16 mouse cellular contexts compared by ENCODE assay signal in the genomic region with DNA sequence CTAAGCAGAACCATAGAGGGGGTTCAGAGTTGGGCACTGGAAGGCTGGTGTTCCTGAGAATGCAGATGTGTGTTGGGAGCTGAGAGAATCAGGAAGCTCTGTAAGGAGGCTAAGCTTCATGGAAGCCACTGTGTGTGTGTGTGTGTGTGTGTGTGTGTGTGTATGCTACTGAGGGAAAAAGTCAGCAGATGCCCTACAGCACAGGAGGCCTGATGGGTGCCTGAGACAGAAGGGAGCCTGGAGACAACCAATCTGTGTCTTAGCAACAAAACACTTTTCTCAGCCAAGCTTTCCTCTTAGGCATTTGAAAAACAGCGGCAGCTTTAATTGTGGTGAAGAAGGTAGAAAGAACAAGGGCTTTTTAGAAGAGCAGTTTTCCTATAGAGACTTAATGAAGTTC. TPM values are rescaled to one million over a fixed set of nuclear protein-coding genes. Genes with fewer than 3 reads are reported as not detected.
DNase-seq lines count a peak whose midpoint lies in the region; ATAC-seq lines count a peak whose summit lies in the region.
"Had no signal": no experiment of that assay in that cellular context is flagged by ENCODE, and none has a peak within 500 bp of the region (broad histone marks: within the 10 kb centered on the region; RNA-seq: fewer than 3 reads in every experiment).

No protein-coding gene starts in this region.

- intact Hi-C loops in left cerebral cortex, postnatal 4 days (cut with DNase I) = no loop called here

- peak; percentile 22 for DNase-seq in left cerebral cortex, postnatal 4 days
- DNase-seq in left cerebral cortex, adult 11 months (ENCODE audit: low spot score) = no peak
- peak; percentile 65 for DNase-seq in layer of hippocampus, adult 11-12 months (ENCODE audit: low spot score)
- peak; percentile 28 for DNase-seq in right cerebral cortex, postnatal 4 days
- DNase-seq in adrenal gland, adult 8-10 months = no peak
- DNase-seq: cerebellum, adult 2 months; heart, postnatal 14 days; kidney, adult 18-20 months; kidney, postnatal 4 days; liver had no signal

- H3K27me3 ChIP-seq in forebrain, embryonic 13.5 days = no peaks in the 10 kb centered on the region
- no peaks in the 10 kb centered on the region for H3K27me3 ChIP-seq in forebrain, embryonic 12.5 days
- H3K27me3 ChIP-seq: lung, embryonic 15.5 days; megakaryocyte, embryonic 14.5 days had no signal

- no peaks in the 10 kb centered on the region for H3K36me3 ChIP-seq in forebrain, embryonic 13.5 days (ENCODE audit: poor library complexity, severe bottlenecking)
- no peaks in the 10 kb centered on the region for H3K36me3 ChIP-seq in forebrain, embryonic 12.5 days (replicated peaks)
- H3K36me3 ChIP-seq: G1E; lung, embryonic 15.5 days had no signal

- no peak overlapping the region for H3K9ac ChIP-seq in forebrain, embryonic 13.5 days
- H3K9ac ChIP-seq in forebrain, embryonic 12.5 days = no peak overlapping the region
- H3K9ac ChIP-seq: lung, embryonic 15.5 days had no signal

- H3K9me3 ChIP-seq in forebrain, embryonic 13.5 days (replicated peaks) = no peaks in the 10 kb centered on the region
- no peaks in the 10 kb centered on the region for H3K9me3 ChIP-seq in forebrain, embryonic 12.5 days
- H3K9me3 ChIP-seq: G1E; lung, embryonic 15.5 days; megakaryocyte, embryonic 14.5 days had no signal

- H3K4me3 ChIP-seq in forebrain, embryonic 13.5 days = no peak overlapping the region
- H3K4me3 ChIP-seq in forebrain, embryonic 12.5 days (replicated peaks) = no peak overlapping the region
- H3K4me3 ChIP-seq: lung, embryonic 15.5 days; megakaryocyte, embryonic 14.5 days had no signal

- no peak overlapping the region for H3K27ac ChIP-seq in forebrain, embryonic 13.5 days
- H3K27ac ChIP-seq in forebrain, embryonic 12.5 days = no peak overlapping the region
- H3K27ac ChIP-seq: lung, embryonic 15.5 days had no signal

- no peaks in the 10 kb centered on the region for H3K4me1 ChIP-seq in forebrain, embryonic 13.5 days
- H3K4me1 ChIP-seq in forebrain, embryonic 12.5 days = no peaks in the 10 kb centered on the region
- H3K4me1 ChIP-seq: lung, embryonic 15.5 days; megakaryocyte, embryonic 14.5 days had no signal

- peak; percentile 83 for ATAC-seq in forebrain, embryonic 13.5 days
- no peak for ATAC-seq in forebrain, embryonic 12.5 days (ENCODE audit: low FRiP score)

- no peak overlapping the region for H3K4me2 ChIP-seq in forebrain, embryonic 13.5 days
- no peak overlapping the region for H3K4me2 ChIP-seq in forebrain, embryonic 12.5 days
- H3K4me2 ChIP-seq: lung, embryonic 15.5 days had no signal

- WGBS in forebrain, embryonic 13.5 days = 21% methylated on average over 1 of the region's 1 CpGs
- 30% methylated on average over 1 of the region's 1 CpGs for WGBS in forebrain, embryonic 12.5 days

RNA-seq across cellular contexts. Expression of a gene that starts 40.5 kb away (rescaled TPM):
- polyA plus RNA-seq in forebrain, embryonic 13.5 days (2015; fragmentation: Nextera tagmentation; extraction: Ambion mirVana) = 54.7 and 57.7 TPM in 2 replicates
- polyA plus RNA-seq in forebrain, embryonic 12.5 days (2016; fragmentation: Nextera tagmentation; extraction: Ambion mirVana) = 33.2 and 33.4 TPM in 2 replicates
- 100 to 1,000 TPM; 295 to 330 TPM for total RNA-seq in left cerebral cortex, postnatal 4 days (2021)
- 1 to 10 TPM; 2.2 to 6.2 (median 3.1) TPM for total RNA-seq in adrenal gland, adult 8-10 months (2022)

RNA-seq across cellular contexts. Expression of a gene that starts 54.6 kb away (rescaled TPM):
- polyA plus RNA-seq in forebrain, embryonic 13.5 days (2015; fragmentation: Nextera tagmentation; extraction: Ambion mirVana) = 2.6 and 2.7 TPM in 2 replicates
- 4.7 and 5.4 TPM in 2 replicates for polyA plus RNA-seq in forebrain, embryonic 12.5 days (2016; fragmentation: Nextera tagmentation; extraction: Ambion mirVana)
- 1 to 10 TPM; 2.8 to 3.1 TPM for total RNA-seq in left cerebral cortex, postnatal 4 days (2021)
- 1 to 10 TPM in 2 of 4 experiments, under 1 TPM in 2; 0.40 to 1.2 (median 1.0) TPM for total RNA-seq in adrenal gland, adult 8-10 months (2022)
- polyA plus RNA-seq: C2C12; cerebellum, adult 2 months; G1E had no signal

Comparison
In these comparisons a context has a peak if more than half of its experiments do, and no peak if none do; other contexts are left out.
1. DNase-seq: peak in left cerebral cortex, postnatal 4 days (single experiment), layer of hippocampus, adult 11-12 months (single experiment) and right cerebral cortex, postnatal 4 days (single experiment); none in left cerebral cortex, adult 11 months (single experiment) and adrenal gland, adult 8-10 months (single experiment).
2. RNA of a gene that starts 40.5 kb away (total RNA-seq): 295 to 330 TPM in left cerebral cortex, postnatal 4 days; 2.2 to 6.2 TPM in adrenal gland, adult 8-10 months; every median in the first group is over 10 times any median in the second.